Mouse (Mus musculus) brain, embryonic 14.5 days (tissue): Measurements from ENCODE around the gene Ubox5. TPM values are rescaled to one million over a fixed set of nuclear protein-coding genes. Genes with fewer than 3 reads are reported as not detected.
"Not testable (repeated sequence)": the region's sequence is repeated elsewhere in the genome, so short reads cannot be mapped to it uniquely, and the experiment has no call there.

ENCODE experiments used
- DNase-seq: peaks from one replicate; pipeline ENCODE4 v3.0.0-alpha.2; 2011; ENCODE audit warnings: low read depth
- CTCF ChIP-seq: fragments of 200-500 bp; IDR thresholded peaks from 2 replicates; pipeline ENCODE4 v1.5.1; 2012; ENCODE audit warnings: inconsistent platforms, mild to moderate bottlenecking, moderate library complexity, borderline replicate concordance; ENCODE audit not compliant: insufficient read depth, insufficient read length; ENCODE audit errors: extremely low read depth
- POLR2A ChIP-seq: fragments of 200-500 bp; IDR thresholded peaks from 2 replicates; pipeline ENCODE4 v1.6.1; 2012; ENCODE audit warnings: mild to moderate bottlenecking, inconsistent platforms, borderline replicate concordance; ENCODE audit not compliant: poor library complexity, insufficient read depth, insufficient read length, severe bottlenecking; ENCODE audit errors: extremely low read depth
- polyA plus RNA-seq: library from polyadenylated mRNA; depleted of rRNA; stranded (reverse); fragments of >200 nt; gene quantifications from 2 replicates; pipeline ENCODE4 v1.2.3, GENCODE M21; 2012

Gene Ubox5
- polyA plus RNA-seq, 1 experiment, result 10.3 TPM

- TF ChIP-seq POLR2A (no peak), CTCF (no peak)
- no peak for DNase-seq
Observed at GRCm38 (mm10) chr2:130653303-130653702, 23.5 kb upstream of the Ubox5 start.

GRCm38 (mm10) chr2:130649028-130649427 lies 19.2 kb upstream of the Ubox5 start:
- not testable (repeated sequence) for DNase-seq

GRCm38 (mm10) chr2:130645198-130645597 lies 15.4 kb upstream of the Ubox5 start:
- no peak for TF ChIP-seq CTCF
- no peak for TF ChIP-seq POLR2A
- no peak for DNase-seq

- peak; percentile 94 for DNase-seq
- TF ChIP-seq CTCF (no peak), POLR2A (peak; percentile 86)
Observed at GRCm38 (mm10) chr2:130642684-130643369, 13.0 kb upstream of the Ubox5 start, which contains the start of gene Lzts3. Lzts3 (minus strand) TSS chr2:130642803.

- DNase-seq, result peak; percentile 79
- TF ChIP-seq CTCF (no peak), POLR2A (no peak)
Observed at GRCm38 (mm10) chr2:130642197-130642660, 12.4 kb upstream of the Ubox5 start.

- peak; percentile 11 for DNase-seq
- no peak for TF ChIP-seq POLR2A
- no peak for TF ChIP-seq CTCF
Observed at GRCm38 (mm10) chr2:130641351-130642025, 11.7 kb upstream of the Ubox5 start.

GRCm38 (mm10) chr2:130639276-130639675 lies 9.4 kb upstream of the Ubox5 start:
- TF ChIP-seq CTCF (no peak), POLR2A (no peak)
- no peak for DNase-seq

GRCm38 (mm10) chr2:130638101-130638611 lies 8.3 kb upstream of the Ubox5 start:
- no peak for DNase-seq
- TF ChIP-seq POLR2A, result no peak

- no peak for TF ChIP-seq POLR2A
- DNase-seq, result peak; percentile 47
Observed at GRCm38 (mm10) chr2:130635847-130636246, 6.0 kb upstream of the Ubox5 start.

GRCm38 (mm10) chr2:130634739-130635411 lies 5.0 kb upstream of the Ubox5 start:
- peak; percentile 27 for DNase-seq
- TF ChIP-seq POLR2A (no peak), CTCF (0 out of 2 replicates have a peak, but pooled peaks have one; percentile 4)

- DNase-seq, result peak; percentile 40
- TF ChIP-seq CTCF (no peak), POLR2A (no peak)
Observed at GRCm38 (mm10) chr2:130634006-130634738, 4.3 kb upstream of the Ubox5 start.
